Mouse (Mus musculus): ENCODE measurements around the gene Gtf3c2.
"Not testable (repeated sequence)": the region's sequence is repeated elsewhere in the genome, so short reads cannot be mapped to it uniquely, and the experiment has no call there.

Gene Gtf3c2

DNA sequence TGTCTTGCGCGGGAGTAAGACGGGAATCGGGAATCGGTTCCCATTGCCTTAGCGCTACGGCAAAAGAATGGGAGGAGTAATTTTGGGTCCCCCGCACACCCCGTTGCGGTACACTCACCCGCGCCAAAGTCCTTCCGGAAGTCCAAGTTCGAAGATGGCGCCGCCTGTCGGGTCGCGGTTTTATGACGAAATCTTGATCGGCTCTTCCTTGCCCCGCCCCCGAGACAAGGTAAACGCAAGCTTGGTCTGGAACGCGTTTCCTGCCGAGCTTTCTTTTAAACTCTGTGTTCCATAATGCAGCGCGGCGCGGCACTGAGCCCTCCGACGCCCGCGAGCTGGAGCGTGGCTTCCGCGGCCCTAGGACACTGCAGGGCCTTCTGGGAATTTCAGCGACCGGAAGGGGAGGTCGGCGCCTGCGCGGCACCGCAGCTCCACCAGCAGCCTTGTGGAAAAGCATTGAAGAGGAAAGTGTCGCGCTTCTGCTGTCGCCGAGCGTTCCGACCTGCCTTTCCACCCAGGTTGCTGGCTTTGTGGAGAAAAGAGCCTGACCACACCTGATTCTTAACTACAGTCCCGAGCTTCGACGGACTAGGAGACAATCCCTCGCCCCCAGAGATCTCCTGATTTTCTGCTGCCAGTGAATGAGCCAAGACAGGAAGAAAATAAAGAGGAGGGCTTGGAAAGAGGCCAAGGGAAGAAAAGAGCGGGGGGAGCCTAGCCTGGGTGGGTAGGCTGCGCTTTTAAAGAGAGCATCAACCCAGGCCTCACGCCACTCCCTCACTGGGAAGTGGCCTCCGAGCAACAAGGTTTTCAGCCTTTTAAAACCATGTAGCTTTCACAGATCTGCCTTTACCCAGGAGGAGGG lies at the start of gene Gtf3c2, which contains the start of gene Gm29609:
TSS of gene Gtf3c2 (minus strand) at position 379 of the 865 bp plus-strand sequence.
TSS of gene Gm29609 (minus strand) at position 146 of the 865 bp plus-strand sequence.
- peak; percentile 93 to 95 for DNase-seq

- DNase-seq = no peak
Measured at GRCm38 (mm10) chr5:31226641-31227040, 46.7 kb upstream of the Gtf3c2 start.

DNA sequence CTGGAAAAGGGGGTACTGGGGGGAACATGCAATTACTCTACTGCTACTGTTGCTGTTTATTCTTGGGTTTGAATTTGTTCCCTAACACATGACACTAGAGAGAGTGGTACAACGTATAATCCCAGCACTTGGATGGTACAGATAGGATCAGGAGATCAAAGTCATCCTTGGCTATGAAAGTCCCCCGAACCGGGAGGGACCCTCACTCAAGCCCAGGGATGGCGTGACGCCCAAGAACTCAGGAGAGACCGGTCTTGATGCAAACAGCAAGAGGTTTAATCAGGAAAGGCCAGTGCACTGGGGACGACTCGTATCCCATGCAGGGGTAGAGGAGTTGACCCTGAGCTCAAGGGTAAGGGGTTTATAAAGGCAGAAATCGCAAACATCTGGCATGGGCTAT lies 42.8 kb upstream of the Gtf3c2 start:
- no peak for DNase-seq

DNA sequence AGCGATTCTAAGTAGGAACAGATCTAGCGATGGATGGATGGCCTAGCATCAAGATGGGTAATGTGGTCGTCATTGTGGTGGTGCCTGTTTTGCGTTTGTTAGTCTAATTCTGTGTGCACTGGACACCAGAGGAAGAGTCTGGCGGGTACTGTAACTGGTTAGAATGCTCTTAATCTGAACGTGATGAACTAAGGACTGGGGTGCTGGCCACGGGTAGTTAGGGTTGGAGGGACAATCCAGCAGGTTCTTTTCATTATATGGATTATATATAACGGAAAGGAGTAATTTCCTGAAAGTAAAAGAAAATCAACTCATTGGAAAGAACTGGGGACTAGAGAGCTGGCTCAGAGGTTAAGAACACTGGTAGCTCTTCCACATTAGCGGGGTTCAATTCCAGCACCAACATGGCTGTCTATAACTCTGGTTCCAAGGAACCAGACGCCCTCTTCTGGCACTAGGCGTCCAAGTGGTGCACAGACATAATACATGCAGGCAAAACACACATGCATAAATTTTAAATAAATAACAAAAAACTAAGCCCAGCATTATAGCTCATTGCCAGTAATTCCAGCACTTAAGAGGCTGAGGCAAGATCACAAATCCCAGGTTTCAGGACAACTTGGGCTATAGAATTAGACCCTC lies 41.5 kb upstream of the Gtf3c2 start:
- peak in 1 of 2 experiments; percentile 39 for DNase-seq

DNA sequence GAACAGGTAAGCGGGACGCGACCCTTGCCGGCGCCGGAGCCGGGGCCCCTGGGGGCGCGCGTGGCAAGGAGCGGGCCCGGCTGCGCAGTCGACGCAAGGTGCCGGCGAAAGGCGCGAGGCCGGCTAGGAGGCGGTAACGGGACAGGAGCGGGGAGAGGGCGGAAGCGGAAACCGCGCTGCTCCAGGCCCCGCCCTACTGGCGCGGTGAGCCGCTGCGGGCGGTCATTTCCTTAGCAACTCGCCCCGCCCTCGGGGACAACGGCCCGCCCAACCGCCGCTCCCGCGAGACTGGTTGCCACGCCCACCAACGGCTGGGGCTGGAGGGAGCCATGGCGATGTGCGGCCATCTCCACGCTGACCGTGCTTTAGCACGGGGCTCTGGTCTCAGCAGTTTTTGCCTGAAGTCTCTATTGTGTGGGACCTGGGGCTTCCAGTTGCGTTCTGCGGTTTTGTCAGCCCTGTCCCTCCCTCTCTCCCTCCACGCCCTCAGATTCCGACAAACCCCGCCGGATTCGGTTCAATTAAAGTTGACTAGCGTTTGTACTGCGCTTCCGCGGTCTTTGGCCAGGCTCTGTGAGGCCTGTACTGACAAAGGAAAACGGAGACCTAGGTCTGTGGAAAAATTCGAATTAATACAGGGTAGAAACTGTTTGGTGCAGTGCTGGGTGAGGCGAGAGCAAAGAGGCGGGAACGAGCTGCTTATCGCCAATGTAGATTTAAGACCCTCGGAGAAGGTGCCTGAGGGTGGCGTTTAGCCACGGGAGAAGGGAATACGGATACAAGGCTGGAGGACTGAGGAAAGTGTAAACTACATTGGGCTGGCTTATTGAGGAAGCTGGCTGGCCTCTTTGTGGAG lies 40.7 kb upstream of the Gtf3c2 start, which contains the start of gene Ppm1g:
TSS of gene Ppm1g (minus strand) at position 240 of the 856 bp plus-strand sequence.
- DNase-seq = peak; percentile 96 to 97

GRCm38 (mm10) chr5:31219911-31220447 lies 40.0 kb upstream of the Gtf3c2 start:
- DNase-seq = peak in 1 of 2 experiments; percentile 45

DNA sequence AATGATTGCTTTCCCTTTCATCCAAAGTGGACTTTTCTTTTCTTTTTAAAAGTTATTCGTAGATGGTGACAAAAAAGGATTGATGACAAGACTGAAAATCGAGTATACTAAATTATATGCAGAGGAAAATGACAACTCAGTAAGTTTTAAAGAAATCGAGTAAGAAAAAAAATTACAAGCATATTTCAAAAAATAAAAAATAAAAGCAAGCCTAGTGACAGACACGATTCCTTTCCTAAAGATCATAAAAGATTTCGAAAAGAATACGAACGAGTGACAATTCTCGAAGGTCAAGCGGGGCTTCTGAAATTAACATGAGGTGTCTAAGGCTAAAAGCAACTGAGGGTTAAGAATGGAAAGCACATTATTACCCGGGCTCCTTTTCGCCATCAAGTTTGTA lies 39.5 kb upstream of the Gtf3c2 start:
- no peak for DNase-seq

DNA sequence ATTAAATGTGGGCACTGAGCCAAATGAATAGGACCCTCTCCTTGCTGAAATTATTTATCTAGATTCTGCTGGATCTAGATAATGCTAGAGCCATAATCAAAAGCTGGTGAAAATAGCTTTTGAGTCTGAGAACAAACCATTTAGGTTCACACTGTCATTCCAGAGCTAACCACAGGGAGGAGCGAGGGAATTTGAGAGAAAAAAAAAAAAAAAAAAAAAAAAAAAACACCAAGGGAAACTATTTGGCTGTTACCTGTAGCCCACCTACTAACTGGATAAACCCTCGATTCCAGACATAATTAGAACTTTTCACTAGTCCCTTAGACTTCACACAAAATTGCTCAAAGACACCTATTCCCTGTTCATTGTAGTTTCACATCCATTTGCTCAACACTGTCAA lies 39.1 kb upstream of the Gtf3c2 start:
- no peak for DNase-seq

DNA sequence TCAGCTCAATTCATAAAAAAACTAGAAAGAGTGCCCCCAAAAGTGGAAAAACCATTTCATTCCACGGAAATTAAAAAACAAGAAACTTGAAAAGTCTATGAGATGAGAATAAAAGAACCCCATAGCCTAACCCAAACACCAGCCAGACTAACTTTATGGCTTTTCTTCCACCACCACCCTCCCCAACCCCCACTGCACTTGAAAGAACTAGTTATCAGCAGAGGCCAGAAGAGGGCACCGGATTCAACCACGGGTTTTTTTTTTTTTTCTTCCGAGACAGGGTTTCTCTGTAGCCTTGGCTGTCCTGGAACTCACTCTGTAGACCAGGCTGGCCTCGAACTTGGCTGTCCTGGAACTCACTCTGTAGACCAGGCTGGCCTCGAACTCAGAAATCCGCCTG lies 38.4 kb upstream of the Gtf3c2 start:
- no peak for DNase-seq

DNA sequence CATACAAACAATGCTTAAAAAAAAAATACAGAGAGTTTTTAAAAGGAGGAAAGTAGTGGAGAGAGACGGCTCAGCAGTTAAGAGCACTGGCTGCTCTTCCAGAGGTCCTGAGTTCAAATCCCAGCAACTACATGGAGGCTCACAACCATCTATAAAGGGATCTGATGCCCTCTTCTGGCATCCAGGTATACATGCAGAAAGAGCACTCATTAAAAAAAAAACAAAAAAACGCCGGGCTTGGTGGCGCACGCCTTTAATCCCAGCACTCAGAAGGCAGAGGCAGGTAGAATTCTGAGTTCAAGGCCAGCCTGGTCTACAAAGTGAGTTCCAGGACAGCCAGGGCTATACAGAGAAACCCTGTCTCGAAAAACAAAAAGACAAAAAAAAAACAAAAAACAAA lies 36.6 kb upstream of the Gtf3c2 start:
- DNase-seq = not testable (repeated sequence)

- DNase-seq = no peak
Measured at GRCm38 (mm10) chr5:31204421-31204820, 24.5 kb upstream of the Gtf3c2 start.

- DNase-seq = no peak
Measured at GRCm38 (mm10) chr5:31203866-31204265, 23.9 kb upstream of the Gtf3c2 start.

GRCm38 (mm10) chr5:31202933-31203332 lies 23.0 kb upstream of the Gtf3c2 start:
- no peak for DNase-seq

- DNase-seq = peak; percentile 98
Measured at GRCm38 (mm10) chr5:31201742-31202590, 22.0 kb upstream of the Gtf3c2 start, which contains the start of gene Zfp513. Gene Zfp513, minus strand, starts transcription at chr5:31202303.

DNA sequence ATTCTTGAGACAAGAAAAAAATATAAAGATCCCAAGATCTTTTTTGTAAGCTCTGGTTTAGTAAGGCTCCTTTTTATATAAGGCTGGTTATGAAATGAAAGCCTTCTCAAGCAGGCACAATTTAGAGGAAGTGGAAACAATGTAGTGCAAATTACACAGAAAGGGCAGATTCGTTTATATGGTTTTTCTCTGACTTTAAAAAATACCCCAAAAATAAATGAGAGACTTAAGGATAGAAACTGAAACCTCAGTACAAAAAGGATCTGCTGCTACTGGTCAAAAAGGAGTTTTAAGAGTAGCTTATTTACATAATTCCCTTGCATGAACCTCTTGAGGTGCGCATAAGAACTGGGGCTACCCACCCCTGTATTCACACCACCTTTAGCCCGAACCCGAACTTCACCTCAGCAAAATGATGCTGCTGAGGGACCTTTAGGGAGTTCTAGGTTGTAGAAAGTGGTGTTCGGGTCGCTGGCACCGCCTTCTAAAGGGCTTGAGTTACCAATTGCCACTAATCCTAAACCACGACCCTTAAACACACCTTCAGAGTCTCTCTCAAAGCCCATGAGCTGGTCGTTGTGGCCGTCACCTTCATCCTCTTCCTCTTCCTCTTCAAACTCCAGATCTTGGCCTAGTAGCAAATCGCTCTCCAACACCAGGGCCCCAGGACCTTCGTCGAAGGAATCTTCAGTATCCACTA lies 21.2 kb upstream of the Gtf3c2 start:
- no peak for DNase-seq

- no peak for DNase-seq
Measured at GRCm38 (mm10) chr5:31200327-31200768, 20.4 kb upstream of the Gtf3c2 start.

GRCm38 (mm10) chr5:31199893-31200292 lies 19.9 kb upstream of the Gtf3c2 start:
- no peak for DNase-seq

DNA sequence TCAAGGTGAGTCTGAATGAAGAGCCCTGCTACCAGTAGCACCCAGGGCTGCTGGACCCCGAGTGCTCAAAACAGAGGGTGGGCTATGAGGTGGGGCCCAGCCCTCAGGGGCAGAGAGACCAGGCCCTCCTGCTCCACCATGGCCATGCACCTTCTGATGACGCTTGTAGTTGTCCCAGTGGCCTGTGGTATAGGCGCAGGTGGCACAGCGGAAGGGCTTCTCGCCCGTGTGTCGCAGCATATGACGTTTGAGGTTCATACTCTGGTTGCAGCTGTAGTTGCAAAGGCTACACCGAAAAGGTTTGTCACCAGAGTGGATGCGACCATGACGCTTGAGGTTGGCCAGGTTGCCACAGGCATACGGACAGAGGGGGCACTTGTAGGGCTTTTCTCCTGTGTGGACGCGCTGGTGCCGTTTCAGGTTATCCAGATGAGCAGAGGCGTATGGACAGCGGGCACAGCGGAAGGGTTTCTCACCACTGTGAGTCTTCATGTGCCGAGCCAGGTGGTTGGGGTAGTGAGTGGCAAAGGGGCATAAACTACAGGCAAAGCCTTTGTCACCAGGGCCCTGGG lies 19.5 kb upstream of the Gtf3c2 start:
- DNase-seq = no peak

- DNase-seq = no peak
Measured at GRCm38 (mm10) chr5:31198616-31199320, 18.8 kb upstream of the Gtf3c2 start.

- no peak for DNase-seq
Measured at GRCm38 (mm10) chr5:31198170-31198569, 18.2 kb upstream of the Gtf3c2 start.

All from lung, adult 18-20 months (tissue).